Mouse (Mus musculus) megakaryocyte-erythroid progenitor cell, adult 5-6 weeks (primary cell): Measurements from ENCODE around the gene Ccdc103. TPM values are rescaled to one million over a fixed set of nuclear protein-coding genes. Genes with fewer than 3 reads are reported as not detected.

Experiments used
- total RNA-seq, 2 experiments: library from RNA; stranded (forward) in 1 of 2; stranded (reverse) in 1 of 2; fragments of 200-1000, 215-1000 nt in 1 of 2; fragments of >200 nt in 1 of 2; fragmentation: Nextera tagmentation in 1 of 2; gene quantifications; 2 replicates each; pipeline ENCODE4 v1.2.3; 2014 to 2017

The Ccdc103 gene
- total RNA-seq, 2 experiments from 2014 or later = not detected

Other genes starting within 250 kb of the Ccdc103 start
- gene Meioc, start 217.5 kb upstream of the Ccdc103 start, total RNA-seq (2014; fragmentation: Nextera tagmentation) = not detected in 2 replicates
- not detected in 2 replicates for gene Meioc, start 217.5 kb upstream of the Ccdc103 start, total RNA-seq (2017)
- 20.5 and 21.0 TPM in 2 replicates for gene Ccdc43, start 183.4 kb upstream of the Ccdc103 start, total RNA-seq (2014; fragmentation: Nextera tagmentation)
- 38.7 and 42.4 TPM in 2 replicates for gene Ccdc43, start 183.4 kb upstream of the Ccdc103 start, total RNA-seq (2017)
- 0.28 and 3.0 TPM in 2 replicates for gene Adam11, start 119.8 kb upstream of the Ccdc103 start, total RNA-seq (2014; fragmentation: Nextera tagmentation)
- gene Adam11, start 119.8 kb upstream of the Ccdc103 start, total RNA-seq (2017) = 0.14 and 0.15 TPM in 2 replicates
- not detected in 2 replicates for gene Gjc1, start 61.5 kb upstream of the Ccdc103 start, total RNA-seq (2014; fragmentation: Nextera tagmentation)
- not detected in 2 replicates for gene Gjc1, start 61.5 kb upstream of the Ccdc103 start, total RNA-seq (2017)
- gene Higd1b, start 45.4 kb upstream of the Ccdc103 start, total RNA-seq (2014; fragmentation: Nextera tagmentation) = not detected in 2 replicates
- not detected in 2 replicates for gene Higd1b, start 45.4 kb upstream of the Ccdc103 start, total RNA-seq (2017)
- gene Eftud2, start 219 bp upstream of the Ccdc103 start, total RNA-seq (2014; fragmentation: Nextera tagmentation) = 335 and 342 TPM in 2 replicates
- gene Eftud2, start 219 bp upstream of the Ccdc103 start, total RNA-seq (2017) = 171 and 175 TPM in 2 replicates
- not detected in 2 replicates for gene Fam187a, start 4.0 kb downstream of the Ccdc103 start, total RNA-seq (2014; fragmentation: Nextera tagmentation)
- not detected in 2 replicates for gene Fam187a, start 4.0 kb downstream of the Ccdc103 start, total RNA-seq (2017)
- gene Gfap, start 19.7 kb downstream of the Ccdc103 start, total RNA-seq (2014; fragmentation: Nextera tagmentation) = 0.40 and 1.1 TPM in 2 replicates
- gene Gfap, start 19.7 kb downstream of the Ccdc103 start, total RNA-seq (2017) = 0.08 and 1.5 TPM in 2 replicates
- 26.7 and 29.3 TPM in 2 replicates for gene Kif18b, start 43.9 kb downstream of the Ccdc103 start, total RNA-seq (2014; fragmentation: Nextera tagmentation)
- 11.4 and 14.5 TPM in 2 replicates for gene Kif18b, start 43.9 kb downstream of the Ccdc103 start, total RNA-seq (2017)
- not detected in 2 replicates for gene C1ql1, start 65.5 kb downstream of the Ccdc103 start, total RNA-seq (2014; fragmentation: Nextera tagmentation)
- gene C1ql1, start 65.5 kb downstream of the Ccdc103 start, total RNA-seq (2017) = not detected in 2 replicates
- gene Nmt1, start 147.0 kb downstream of the Ccdc103 start, total RNA-seq (2014; fragmentation: Nextera tagmentation) = 33.2 and 36.9 TPM in 2 replicates
- gene Nmt1, start 147.0 kb downstream of the Ccdc103 start, total RNA-seq (2017) = 37.6 and 42.0 TPM in 2 replicates
- 24.5 and 40.3 TPM in 2 replicates for gene Dcakd, start 147.1 kb downstream of the Ccdc103 start, total RNA-seq (2014; fragmentation: Nextera tagmentation)
- 4.0 and 9.3 TPM in 2 replicates for gene Dcakd, start 147.1 kb downstream of the Ccdc103 start, total RNA-seq (2017)
- gene Plcd3, start 220.5 kb downstream of the Ccdc103 start, total RNA-seq (2014; fragmentation: Nextera tagmentation) = not detected in 2 replicates
- gene Plcd3, start 220.5 kb downstream of the Ccdc103 start, total RNA-seq (2017) = not detected in 2 replicates
- 6.8 and 15.5 TPM in 2 replicates for gene Acbd4, start 220.5 kb downstream of the Ccdc103 start, total RNA-seq (2014; fragmentation: Nextera tagmentation)
- gene Acbd4, start 220.5 kb downstream of the Ccdc103 start, total RNA-seq (2017) = 10.8 and 11.4 TPM in 2 replicates
- gene Hexim1, start 235.0 kb downstream of the Ccdc103 start, total RNA-seq (2014; fragmentation: Nextera tagmentation) = 10.5 and 15.5 TPM in 2 replicates
- gene Hexim1, start 235.0 kb downstream of the Ccdc103 start, total RNA-seq (2017) = 22.8 and 32.0 TPM in 2 replicates